In genomic region chr17:64046557-64046956, GRCm38 (mm10) we compare ENCODE assay signal across 25 mouse cellular contexts.
A peak's percentile ranks its signal among the peaks of the same experiment; 100 is the strongest.
DNase-seq lines count a peak whose midpoint lies in the region; ATAC-seq and TF ChIP-seq lines count a peak whose summit lies in the region.
"Had no signal": no experiment of that assay in that cellular context is flagged by ENCODE, and none has a peak within 500 bp of the region (broad histone marks: within the 10 kb centered on the region; RNA-seq: fewer than 3 reads in every experiment).

No protein-coding gene starts in this region.

- TF ChIP-seq POLR2A in cerebellum, adult 2 months (IDR thresholded peaks at IDR 0.05; ENCODE audit: borderline replicate concordance, insufficient read depth, low read length): no peak

- no peak overlapping the region for H3K27ac ChIP-seq in cerebellum, adult 2 months (ENCODE audit: insufficient read depth, low read length)
- H3K27ac ChIP-seq: forebrain, embryonic 10.5 days; forebrain, embryonic 13.5 days; gastrocnemius, adult 2 months; heart, embryonic 15.5 days; hindbrain, embryonic 10.5 days; hindbrain, embryonic 13.5 days; intestine, embryonic 15.5 days had no signal

- peak; percentile 69 for ATAC-seq in cerebellum, adult (ENCODE audit: insufficient number of reproducible peaks, low FRiP score, low TSS enrichment)
- ATAC-seq: activated CD4-positive, CD25-positive, alpha-beta regulatory T cell, adult 4 months; forebrain, embryonic 13.5 days; forebrain, embryonic 16.5 days; hindbrain, embryonic 16.5 days; intestine, embryonic 15.5 days had no signal

- H3K27me3 ChIP-seq in cerebellum, adult 2 months (ENCODE audit: control insufficient read depth, insufficient read depth, low read length): no peaks in the 10 kb centered on the region
- H3K27me3 ChIP-seq: forebrain, embryonic 13.5 days; heart, embryonic 12.5 days; heart, embryonic 15.5 days; hindbrain, embryonic 13.5 days; intestine, embryonic 15.5 days had no signal

- no peak overlapping the region for H3K4me3 ChIP-seq in cerebellum, adult 2 months (replicated peaks; ENCODE audit: insufficient read depth, low read depth, low read length)
- H3K4me3 ChIP-seq: forebrain, embryonic 10.5 days; forebrain, embryonic 13.5 days; gastrocnemius, adult 2 months; heart, embryonic 12.5 days; heart, embryonic 15.5 days; hindbrain, embryonic 10.5 days; hindbrain, embryonic 13.5 days; intestine, embryonic 15.5 days had no signal

- DNase-seq in cerebellum, adult 8-10 months: no peak
- peak; percentile 58 for DNase-seq in brain, adult 2 months (ENCODE audit: low read depth, low spot score)
- DNase-seq in cerebellum, adult 2 months: peak; percentile 28 to 48
- peak; percentile 34 to 54 for DNase-seq in cerebellum, postnatal 25 days
- no peak for DNase-seq in heart, adult 11 months
- DNase-seq in adrenal gland, adult 8-10 months: no peak
- no peak for DNase-seq in retina, postnatal 1 day
- DNase-seq: adrenal gland, postnatal 10 days; adrenal gland, postnatal 36 days; heart, adult 18-20 months; heart, postnatal 10 days; heart, postnatal 36 days; kidney, adult 11 months had no signal

- H3K4me1 ChIP-seq in cerebellum, adult 2 months (ENCODE audit: control insufficient read depth, insufficient read depth, low read length): peaks cover 18% of the 10 kb centered on the region
- H3K4me1 ChIP-seq: intestine, embryonic 15.5 days had no signal

- no peak for TF ChIP-seq CTCF in cerebellum, adult 2 months (IDR thresholded peaks at IDR 0.05; ENCODE audit: borderline replicate concordance, insufficient read depth, low read depth, low read length)

- WGBS in cerebellum, adult 2 months: 31% methylated on average over 3 of the region's 3 CpGs

Comparison
In these comparisons a context has a peak if more than half of its experiments do, and no peak if none do; other contexts are left out.
1. DNase-seq: peak in brain, adult 2 months (single experiment), cerebellum, adult 2 months (2 of 2) and cerebellum, postnatal 25 days (2 of 2); none in cerebellum, adult 8-10 months (single experiment), heart, adult 11 months (single experiment), adrenal gland, adult 8-10 months (single experiment) and retina, postnatal 1 day (single experiment).